Mouse (Mus musculus): ENCODE data around the gene Cyp4a14. TPM values are rescaled to one million over a fixed set of nuclear protein-coding genes. Genes with fewer than 3 reads are reported as not detected.
"Not testable (repeated sequence)": the region's sequence is repeated elsewhere in the genome, so short reads cannot be mapped to it uniquely, and the experiment has no call there.

The Cyp4a14 gene
- polyA plus RNA-seq (2017; shearing (Covaris generic)) = not detected

DNA sequence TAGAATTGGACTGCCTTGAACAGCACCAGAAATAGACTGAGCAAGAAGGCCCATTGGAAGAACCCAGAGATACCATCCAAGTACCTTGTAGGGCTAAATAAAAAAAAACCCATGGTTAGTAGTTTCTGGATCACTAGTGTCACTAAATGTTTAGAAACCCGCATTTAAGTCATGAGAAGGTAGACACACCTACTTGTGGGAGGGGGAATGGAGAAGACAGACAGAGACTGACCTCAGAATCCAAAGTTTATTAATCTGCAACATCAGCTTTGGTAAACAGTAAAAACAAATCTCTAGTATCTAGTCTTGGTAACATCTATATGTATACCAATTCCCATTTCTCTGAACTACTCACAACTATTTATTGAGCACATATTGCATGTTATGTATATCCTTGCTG, at the start of gene Cyp4a14:
Gene Cyp4a14, minus strand, starts transcription at position 142 of the 400 bp plus-strand sequence.
- no peak for ATAC-seq

DNA sequence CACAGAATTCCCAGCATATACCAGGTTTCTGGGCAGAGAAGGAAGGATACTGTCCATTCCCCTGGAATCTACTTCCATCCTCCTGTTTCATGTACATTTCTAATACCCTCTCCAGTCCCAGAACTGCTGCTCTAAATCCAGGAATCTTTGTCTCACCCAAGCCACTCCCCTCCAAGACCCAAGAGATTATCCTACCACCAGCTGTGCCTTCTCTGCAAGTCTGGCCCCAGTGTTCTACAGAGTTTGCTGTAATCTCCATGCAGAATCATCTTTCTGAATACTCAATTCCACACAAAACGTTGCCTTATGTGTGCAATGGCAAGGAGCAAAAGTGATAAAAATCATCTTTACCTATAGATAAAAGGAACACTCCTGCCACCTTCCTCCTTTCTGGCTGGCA, 49.2 kb upstream of the Cyp4a14 start:
- no peak for ATAC-seq

DNA sequence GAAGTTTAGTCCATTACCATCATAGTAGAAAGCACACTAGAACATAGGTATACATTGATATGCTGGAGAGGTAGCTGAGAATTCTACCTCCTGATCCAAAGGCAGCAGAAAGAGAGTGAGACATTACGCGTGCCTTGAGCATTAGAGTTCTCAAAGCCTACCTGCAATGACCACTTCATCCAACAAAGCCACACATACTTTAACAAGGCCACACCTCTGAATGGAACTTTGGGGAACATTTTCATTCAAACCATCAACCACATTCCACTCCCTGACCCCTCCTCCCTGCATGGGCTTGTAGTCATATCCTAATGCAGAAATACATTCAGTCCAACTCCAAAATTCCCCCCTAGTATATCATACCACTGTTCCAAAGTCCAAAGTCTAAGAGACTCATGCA, 25.8 kb upstream of the Cyp4a14 start:
- ATAC-seq = no peak

DNA sequence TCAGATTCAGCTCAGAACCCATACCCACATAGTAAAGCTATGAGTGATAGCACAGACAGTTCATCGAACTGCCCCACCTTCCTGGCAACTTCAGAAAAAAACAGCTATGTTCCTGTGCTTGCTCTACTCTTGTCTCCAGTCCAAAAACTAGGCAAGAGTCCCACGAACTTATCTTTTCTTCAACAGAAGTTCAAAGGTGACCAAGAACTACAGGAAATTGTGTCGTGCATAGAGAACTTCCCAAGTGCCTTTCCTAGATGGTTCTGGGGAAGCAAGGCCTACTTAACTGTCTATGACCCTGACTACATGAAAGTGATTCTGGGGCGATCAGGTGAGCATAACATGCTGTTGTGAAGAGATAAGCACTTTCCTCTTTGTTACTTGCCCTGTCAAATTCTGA, 23.5 kb upstream of the Cyp4a14 start:
- ATAC-seq = no peak

DNA sequence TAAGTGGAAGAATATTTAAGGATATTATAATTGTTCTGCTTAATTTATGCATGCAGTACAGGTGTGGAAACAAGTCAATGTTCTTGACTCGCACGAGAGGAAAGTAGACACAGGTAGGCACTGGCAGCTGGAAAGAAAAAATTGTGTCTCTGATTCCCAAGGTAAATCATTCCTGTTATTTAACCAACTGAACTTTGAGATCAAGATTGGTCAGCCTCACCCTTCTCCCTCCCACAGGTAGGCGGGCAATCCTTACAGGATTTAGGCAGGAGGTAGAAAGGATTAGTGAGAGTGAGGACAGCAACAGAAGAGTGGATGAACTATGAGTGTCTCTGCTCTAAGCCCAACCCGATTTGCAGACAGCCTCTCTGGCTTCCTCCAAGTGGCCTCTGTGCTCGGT, 22.1 kb upstream of the Cyp4a14 start, which contains the start of gene Cyp4a10:
Gene Cyp4a10, plus strand, starts transcription at position 265 of the 400 bp plus-strand sequence.
- not testable (repeated sequence) for ATAC-seq

DNA sequence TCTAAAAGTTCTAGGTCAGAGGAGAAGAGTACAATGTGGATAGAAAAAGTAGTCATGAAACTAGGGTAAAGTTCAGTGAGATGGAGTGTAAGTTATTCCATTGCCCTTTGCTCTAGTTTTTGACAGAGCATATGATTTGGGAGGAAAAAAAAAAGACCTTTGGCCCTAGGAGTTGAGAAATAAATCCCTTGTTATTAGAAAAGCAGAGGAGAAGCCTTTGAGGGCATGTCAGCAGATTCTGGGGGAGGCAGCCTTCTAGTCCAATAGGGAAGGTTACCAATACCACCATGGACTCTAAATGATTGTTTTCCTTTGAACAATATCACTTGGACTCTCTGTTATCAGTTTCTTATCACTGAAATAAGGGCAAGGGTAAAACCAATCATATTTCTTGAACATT, 18.0 kb upstream of the Cyp4a14 start:
- not testable (repeated sequence) for ATAC-seq

DNA sequence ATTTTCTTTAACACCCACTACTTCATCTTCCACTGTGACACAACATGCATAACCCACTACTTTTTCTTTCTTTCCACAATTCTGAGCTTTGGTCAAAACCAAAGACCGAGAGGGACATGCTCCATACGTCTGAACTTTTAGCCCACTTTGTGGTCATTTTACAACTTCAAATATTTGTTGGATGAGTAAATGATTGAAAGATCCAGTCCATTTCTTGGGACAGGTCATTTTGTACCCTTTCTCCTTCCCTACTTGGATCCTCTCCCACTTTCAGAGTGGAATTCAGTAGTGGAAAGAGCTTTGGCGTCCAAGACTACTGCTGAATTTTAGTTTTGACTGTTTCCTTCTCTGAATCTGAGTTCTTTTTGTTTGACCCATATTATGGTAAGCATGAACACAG, 1.5 kb upstream of the Cyp4a14 start:
- ATAC-seq = no peak

DNA sequence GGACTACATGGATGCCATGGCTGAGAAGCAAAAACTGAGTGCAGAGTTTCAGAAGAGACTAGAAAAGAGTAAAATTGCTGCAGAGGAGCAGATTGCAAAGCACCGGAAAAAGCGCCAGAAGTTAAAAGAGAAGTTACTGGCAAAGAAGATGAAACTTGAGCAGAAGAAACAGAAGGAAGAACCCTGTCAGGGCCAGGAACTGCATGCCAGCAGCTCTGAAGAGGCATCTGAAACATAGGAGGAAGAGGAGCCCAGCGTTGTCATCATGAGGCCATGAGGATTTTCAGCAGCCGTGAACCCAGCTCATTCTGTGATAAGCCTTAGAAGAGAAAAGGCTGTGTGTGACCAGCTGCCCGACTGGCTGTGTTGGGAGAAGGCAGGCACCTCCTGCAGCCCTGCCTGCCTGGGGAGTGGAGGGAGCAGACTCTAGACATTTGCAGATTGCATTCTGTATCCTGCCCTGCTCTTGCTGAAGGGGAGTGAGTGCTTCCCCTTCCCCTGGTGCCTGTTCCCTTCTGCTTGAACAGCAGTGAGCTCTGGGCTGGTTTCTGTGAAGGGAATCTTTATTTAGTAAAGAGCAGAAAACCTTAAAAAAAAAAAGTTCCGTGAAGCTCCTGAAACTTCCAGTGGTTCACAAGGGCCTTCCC, 14.8 kb downstream of the Cyp4a14 start:
- ATAC-seq = no peak

DNA sequence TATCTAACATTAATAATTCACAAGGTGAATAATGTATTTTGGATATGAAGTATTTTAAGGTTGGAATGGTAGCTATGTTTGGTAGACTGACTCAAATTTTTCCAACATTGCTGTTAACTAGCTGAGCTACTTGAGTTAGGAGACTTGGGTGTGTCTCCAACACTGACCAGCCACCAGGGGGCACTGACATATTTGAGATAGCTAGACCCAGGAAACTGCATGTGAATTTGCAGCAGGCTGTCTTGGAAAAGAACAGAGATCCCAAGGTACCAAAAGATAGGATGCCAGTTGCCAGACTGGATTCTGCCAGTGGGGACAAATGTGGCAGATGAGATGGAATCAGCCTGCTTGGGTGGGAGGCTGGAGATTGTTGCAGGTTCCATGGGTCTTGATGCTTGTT, 19.9 kb downstream of the Cyp4a14 start:
- not testable (repeated sequence) for ATAC-seq

DNA sequence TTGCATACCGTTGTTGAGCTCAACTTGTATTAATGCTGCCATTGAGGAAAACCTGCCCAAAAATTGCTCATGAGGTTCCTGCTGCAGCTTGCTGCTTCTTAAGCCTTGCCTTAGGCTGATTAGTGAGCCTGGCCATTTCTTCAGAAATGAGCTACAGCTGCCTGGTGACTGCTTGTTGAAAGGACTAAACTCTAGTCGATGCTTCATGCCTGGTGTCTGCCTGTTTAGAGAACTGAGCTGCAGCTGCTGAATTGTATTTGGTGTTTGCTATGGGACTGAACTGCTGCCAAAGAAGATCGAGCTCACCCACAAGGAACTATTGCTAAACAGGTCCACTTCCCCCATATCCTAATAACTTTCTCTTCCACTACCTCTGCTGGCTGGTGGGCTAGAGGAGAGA, 22.4 kb downstream of the Cyp4a14 start:
- not testable (repeated sequence) for ATAC-seq

DNA sequence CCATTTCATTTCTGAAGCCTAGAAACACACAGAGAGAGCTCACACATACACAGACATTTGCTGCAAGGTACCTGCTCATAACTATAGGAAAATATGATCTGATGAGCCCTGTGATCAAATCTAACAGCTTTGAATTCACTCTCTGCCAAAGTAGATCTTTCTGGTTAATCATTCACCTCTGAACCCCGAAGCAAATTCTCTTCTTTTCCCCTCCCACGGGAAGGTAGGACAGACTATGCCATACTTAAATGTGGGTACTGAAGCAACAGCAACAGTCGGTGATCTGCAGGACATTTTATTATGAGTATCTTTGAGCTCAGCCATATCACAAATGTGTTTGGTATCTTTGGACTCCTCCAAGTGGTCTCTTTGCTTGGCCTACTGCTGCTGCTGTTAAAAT, 43.6 kb downstream of the Cyp4a14 start, which contains the start of gene Cyp4a30b:
Gene Cyp4a30b, plus strand, starts transcription at position 301 of the 400 bp plus-strand sequence.
- no peak for ATAC-seq

DNA sequence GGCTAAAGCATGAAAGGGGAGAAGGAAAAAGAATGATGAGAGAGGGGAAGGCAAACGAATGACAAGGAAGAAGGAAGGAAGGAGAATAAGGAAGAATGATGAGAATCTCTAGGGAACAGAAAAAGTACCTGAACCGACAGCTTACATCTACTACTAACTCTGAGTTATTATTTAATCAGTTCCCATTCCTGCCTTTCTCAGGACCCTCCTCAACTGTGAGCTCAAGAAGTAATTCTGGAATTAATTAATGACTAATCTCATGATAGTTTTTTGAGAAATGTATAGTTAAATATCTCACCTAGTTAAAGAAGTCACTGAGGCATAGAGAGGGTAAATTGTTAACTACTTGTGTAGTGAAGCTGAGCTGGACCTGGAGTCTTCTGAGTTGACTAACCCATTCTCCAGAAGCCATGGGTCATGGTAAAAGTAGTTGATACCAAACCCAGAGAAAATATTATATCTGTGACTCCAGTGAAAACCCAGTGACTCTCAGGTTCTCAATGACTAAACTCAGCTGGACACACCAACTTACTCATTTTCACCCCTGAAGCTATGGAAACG, 45.3 kb downstream of the Cyp4a14 start:
- no peak for ATAC-seq

Other genes with a start within 250 kb of the Cyp4a14 start
- gene Cyp4a12a, start 197.1 kb downstream of the Cyp4a14 start, polyA plus RNA-seq (2017; shearing (Covaris generic)) = not detected
- not detected for gene Cyp4a12b, start 84.5 kb downstream of the Cyp4a14 start, polyA plus RNA-seq (2017; shearing (Covaris generic))
- not detected for gene Cyp4a30b, start 43.5 kb downstream of the Cyp4a14 start, polyA plus RNA-seq (2017; shearing (Covaris generic))
- gene Cyp4a10, start 22.1 kb upstream of the Cyp4a14 start, polyA plus RNA-seq (2017; shearing (Covaris generic)) = not detected
- not detected for gene Cyp4a31, start 67.5 kb upstream of the Cyp4a14 start, polyA plus RNA-seq (2017; shearing (Covaris generic))
- not detected for gene Cyp4a32, start 104.8 kb upstream of the Cyp4a14 start, polyA plus RNA-seq (2017; shearing (Covaris generic))
- not detected for gene Cyp4b1, start 151.6 kb upstream of the Cyp4a14 start, polyA plus RNA-seq (2017; shearing (Covaris generic))
- 10 to 100 TPM; 43.4 TPM for gene Efcab14, start 241.6 kb upstream of the Cyp4a14 start, polyA plus RNA-seq (2017; shearing (Covaris generic))